Mouse (Mus musculus): ENCODE measurements around the gene Spef2. TPM values are rescaled to one million over a fixed set of nuclear protein-coding genes. Genes with fewer than 3 reads are reported as not detected.
"Not testable (repeated sequence)": the region's sequence is repeated elsewhere in the genome, so short reads cannot be mapped to it uniquely, and the experiment has no call there.

Gene Spef2
- 1 to 10 TPM; 1.5 to 2.2 TPM for polyA plus RNA-seq (2017; shearing (Covaris generic))

- peak; percentile 95 for ATAC-seq
Measured at GRCm38 (mm10) chr15:9748359-9749102, at the start of gene Spef2. Spef2 (minus strand) TSS chr15:9748868.

DNA sequence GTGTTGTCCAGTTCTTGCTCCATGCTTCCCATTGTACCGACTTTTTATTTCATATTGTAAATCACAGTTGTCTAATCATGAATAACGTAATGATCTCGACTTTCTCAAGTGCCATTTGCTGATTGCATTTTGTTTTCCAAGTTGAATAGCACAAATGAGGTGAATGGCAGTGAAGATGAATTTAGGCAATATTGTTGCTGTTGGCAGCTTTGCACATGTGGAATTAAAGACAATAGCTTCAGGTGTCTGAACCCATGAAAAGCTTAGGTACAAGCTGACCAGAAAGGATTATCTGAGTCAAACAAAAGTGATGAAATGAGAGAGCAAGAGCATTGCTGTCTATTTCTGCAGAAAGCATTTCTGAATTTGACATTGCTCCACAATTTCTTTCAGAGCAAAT lies 45.5 kb upstream of the Spef2 start:
- no peak for ATAC-seq

- no peak for ATAC-seq
Measured at GRCm38 (mm10) chr15:9788245-9789030, 39.8 kb upstream of the Spef2 start.

DNA sequence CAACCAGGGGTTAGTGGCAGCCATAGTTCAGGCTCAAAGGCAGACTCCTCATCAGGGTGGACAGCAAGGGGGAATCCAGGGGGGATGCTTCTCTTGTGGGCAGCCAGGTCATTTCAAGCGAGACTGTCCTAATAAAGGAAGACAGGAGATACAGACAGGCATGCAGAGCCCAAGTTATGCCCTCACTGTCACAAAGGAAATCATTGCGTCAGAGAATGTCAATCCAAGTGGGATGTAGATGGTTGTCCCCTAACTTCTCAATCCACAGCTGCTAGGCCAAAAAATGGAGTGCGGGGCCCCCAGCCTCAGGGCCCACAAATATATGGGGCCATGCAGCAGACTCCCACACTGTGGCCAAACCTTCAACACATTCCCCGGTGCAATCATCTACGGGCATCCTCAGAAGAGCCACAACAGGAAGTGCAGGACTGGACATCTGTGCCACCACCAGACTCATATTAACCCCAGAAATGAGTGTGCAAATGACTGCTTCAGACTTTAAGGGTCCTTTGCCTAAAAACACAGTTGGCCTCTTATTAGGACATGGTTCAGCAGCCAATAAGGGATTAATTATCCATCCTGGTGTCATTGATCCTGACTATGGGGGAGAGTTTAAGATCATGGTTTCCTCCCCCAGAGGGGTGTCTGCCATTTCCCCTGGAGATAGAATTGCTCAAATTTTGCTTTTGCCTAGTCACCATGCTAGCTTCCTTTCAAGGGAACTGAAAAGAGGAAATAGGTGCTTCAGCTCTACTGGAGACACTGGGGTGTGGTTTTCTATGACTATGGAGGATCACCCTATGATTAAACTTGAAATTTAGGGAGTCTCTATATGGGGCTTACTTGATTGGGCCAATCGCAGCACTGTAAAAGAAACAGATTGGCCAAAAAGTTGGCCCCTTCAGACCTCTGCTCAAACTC lies 25.8 kb upstream of the Spef2 start:
- ATAC-seq = not testable (repeated sequence)

- ATAC-seq = no peak
Measured at GRCm38 (mm10) chr15:9768184-9768918, 19.7 kb upstream of the Spef2 start.

- no peak for ATAC-seq
Measured at GRCm38 (mm10) chr15:9767034-9767433, 18.4 kb upstream of the Spef2 start.

GRCm38 (mm10) chr15:9750966-9751365 lies 2.3 kb upstream of the Spef2 start:
- ATAC-seq = no peak

DNA sequence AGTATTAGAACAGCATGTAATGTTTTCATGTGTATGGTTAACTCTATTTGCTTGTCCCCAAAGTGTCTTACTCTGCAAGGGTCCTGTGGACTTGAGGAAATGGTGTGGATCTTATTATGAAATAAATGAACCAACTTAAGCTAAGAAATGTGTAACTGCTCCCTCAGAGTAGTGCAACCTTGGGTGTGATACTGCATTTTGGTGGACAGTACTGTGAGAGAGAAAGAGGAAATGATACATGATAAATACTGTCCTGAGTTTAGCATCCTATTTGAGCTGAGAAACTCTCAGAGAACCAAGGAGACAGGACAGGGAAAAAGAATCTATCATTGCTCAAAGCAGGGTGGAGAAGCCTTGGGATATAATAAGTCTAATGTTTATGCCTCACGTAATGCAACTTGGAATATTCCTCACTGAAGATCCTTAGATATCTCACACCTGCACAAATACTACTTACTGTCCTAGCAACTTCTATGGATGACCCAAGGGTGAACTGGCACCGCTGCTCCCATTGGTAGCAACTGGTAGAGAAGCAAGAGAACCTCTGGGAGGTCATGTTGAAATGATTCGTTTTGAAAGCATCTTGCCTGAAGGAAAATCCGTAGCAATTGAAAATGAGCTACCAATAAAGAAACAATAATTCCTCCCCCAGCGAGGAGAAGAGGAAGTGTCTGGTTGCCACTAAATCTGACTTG lies 1.1 kb downstream of the Spef2 start:
- no peak for ATAC-seq

- ATAC-seq = no peak
Measured at GRCm38 (mm10) chr15:9742172-9742571, 6.5 kb downstream of the Spef2 start.

DNA sequence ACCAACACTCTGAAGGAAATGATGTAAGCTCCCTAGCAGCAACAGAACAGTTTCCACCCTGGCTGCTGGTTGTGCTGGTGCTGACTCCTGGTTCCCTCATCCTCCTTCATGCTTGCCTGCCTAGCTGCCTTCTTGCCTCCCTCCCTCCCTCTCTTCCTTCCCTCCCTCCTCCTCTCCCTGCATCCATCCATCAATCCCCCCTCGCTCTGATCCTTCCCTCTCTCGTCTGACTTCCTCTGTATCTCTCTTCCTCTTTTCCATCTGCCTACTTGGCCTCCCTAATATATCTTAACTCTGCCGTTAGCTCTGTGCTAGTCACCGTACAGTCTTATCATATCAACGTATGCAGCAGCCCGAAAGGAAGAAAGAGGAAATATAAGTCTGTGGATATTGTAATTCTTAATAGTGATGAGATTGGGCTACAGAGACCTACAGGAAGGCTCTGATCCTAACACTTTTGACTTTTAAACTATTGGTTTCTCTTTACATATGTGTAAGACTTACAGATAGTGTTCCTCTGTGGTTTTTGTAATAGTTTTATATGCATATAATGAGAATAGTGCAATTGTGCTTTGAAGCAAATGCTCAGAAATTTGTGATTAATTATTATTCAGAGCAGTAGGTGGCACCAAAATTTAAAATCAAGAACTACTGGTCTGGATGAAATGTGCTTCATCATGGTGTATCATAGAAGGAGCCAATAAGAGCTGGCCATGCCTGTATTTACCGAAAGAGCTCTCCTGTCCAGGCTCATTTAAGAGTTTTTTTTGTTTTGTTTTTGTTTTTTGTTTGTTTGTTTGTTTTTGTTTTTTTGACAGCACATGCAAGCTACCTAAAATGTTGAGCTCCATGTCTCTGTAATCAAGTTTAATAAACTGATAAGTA lies 33.9 kb downstream of the Spef2 start:
- ATAC-seq = peak; percentile 65

DNA sequence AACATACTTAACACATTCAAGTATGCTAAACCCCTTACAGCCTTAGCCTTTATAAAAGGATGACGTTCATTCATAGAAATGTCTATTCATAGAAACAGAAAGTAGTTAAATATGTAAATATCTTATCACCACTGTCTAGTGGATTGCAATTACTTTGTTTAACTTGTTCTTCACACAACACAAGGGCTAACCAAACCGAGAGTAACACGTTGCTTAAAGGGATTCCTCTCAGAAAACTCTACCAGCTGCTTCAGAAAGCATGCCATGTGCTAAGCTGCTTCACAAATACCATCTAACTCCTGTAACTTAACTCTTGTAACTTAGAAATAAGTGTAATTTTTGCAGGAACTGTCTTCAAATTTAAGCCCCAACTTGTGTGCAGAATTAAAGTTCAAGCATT lies 35.0 kb downstream of the Spef2 start:
- ATAC-seq = no peak

DNA sequence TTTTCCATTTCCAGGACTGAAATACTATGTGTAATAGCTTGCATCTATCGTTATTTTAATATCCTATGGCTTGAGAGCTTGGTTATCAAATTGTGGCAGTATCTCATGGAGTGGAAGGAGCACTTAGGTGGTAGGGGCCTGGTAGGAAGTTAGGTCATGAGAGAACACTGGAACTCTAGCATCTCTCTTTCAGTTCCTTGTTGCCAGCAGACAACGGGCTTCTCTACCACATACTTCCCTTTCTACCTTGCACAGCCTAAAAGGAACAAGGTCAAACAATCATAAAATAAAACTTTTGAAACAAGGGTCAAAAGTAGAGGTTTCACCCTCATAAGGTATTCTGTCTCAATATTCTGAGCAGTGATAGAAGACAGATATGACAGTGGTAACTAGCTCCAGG lies 38.3 kb downstream of the Spef2 start:
- ATAC-seq = no peak

DNA sequence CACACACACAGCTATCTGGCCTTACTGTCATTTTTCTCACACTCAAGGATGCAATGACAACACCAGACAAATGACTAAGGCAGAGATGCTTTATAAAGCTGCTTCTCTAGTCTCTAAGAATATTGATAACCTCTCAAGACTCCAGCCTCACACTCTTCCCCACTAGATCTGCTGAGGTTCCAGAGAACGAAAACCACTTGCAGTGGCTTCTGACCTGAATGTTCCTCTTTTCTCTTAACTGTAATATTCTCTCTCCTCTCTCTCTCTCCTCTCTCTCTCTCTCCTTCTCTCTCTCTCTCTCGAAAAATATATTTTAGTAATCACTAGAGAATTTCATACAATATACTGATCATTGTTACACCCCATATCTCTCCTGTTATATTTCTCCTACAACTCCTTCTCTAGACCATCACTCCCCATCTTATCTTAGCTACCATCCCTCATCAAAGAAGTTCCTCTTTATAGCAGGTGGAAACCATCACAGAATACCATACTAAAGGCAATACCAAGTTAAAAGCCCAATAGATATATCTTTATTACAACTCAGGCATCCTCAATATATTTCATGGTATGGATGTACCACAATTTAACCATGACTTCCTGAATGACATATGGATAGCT lies 42.7 kb downstream of the Spef2 start:
- no peak for ATAC-seq

GRCm38 (mm10) chr15:9701845-9702244 lies 46.8 kb downstream of the Spef2 start:
- ATAC-seq = peak; percentile 91

- ATAC-seq = no peak
Measured at GRCm38 (mm10) chr15:9691721-9692120, 56.9 kb downstream of the Spef2 start.

DNA sequence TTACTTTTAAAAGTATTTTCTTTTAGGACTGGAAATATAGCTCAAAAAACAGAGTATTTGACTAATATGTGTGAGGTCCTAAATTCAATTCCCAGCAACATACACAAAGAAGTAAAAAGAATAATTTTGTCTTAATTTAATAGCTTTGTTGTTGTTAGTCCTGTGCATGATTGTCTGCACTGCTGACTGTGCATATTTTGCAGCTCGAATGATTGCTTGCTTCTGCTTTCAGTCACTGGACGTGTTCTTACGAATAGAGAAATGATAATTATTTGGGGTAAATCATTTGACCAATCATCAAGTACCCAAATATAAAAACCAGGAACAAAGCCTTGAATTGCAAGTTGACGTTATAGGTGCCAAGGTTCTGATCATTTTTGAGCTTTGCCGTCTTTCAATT lies 57.8 kb downstream of the Spef2 start:
- no peak for ATAC-seq

DNA sequence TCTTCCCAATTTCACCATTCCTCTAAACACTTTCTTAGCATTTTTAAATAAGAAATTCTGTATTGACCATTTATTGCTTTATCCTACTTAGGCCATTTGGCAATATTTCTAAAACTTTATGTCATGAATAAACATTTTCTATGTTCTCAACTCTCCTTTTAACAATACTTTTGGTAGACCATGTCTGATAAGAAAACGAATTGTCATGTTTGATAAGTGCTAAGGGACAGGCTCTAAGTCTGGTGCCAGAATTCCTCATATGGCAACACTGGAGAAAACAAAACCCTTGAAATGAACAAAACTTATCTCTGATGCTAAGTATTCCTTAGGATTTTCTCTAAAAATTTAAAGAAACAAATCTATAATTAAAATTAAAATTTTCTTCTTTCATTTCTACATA lies 58.2 kb downstream of the Spef2 start:
- ATAC-seq = no peak

GRCm38 (mm10) chr15:9683485-9683884 lies 65.2 kb downstream of the Spef2 start:
- ATAC-seq = no peak

DNA sequence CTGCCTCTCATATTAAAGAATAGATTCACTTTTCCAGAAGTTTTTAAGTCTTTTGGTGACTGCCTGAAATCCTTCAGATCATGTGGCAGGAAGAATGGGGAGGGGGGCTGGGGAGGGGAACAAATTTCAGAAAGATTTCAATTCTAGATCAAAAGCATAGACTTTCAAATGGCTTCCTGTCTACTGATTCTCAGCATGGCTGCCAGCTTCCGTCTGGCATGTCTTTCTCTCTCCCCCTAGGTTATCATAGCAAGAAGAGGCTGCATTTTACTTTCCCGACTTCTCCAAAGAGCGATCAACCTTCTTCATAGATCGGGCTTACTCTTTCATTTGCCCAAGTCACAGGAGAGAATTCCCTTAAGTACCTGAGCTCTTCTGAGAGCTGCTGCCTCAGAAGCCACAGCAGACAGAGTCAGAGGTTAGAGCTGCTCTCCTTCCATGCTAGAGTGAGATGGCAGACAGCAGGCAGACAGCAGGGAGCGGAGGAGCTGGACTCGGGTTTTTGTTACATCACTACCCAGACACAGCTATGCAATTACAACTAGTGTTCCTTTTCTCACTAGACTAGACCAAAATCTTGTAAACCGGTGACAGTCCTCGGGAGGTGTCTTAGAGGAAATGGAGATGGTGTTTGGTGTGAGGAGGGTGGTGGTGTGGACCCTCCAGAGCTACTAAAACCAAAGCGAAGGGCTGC lies 71.2 kb downstream of the Spef2 start:
- ATAC-seq = peak; percentile 64
